Mouse (Mus musculus): ENCODE data around the gene Mtmr4.

GRCm38 (mm10) chr11:87602234-87602633 is 10.3 kb downstream of the Mtmr4 start:
- TF ChIP-seq EP300 (IDR thresholded peaks at IDR 0.05; ENCODE audit: insufficient read depth, low read depth, low read length) (no peak), CTCF (IDR thresholded peaks at IDR 0.05; ENCODE audit: low read depth, low read length) (no peak), POLR2A (IDR thresholded peaks at IDR 0.05; ENCODE audit: insufficient read depth, low read length) (no peak)

All from ES-Bruce4 (cell line).